Mouse (Mus musculus): Measurements from ENCODE around the gene Ccdc47.

Gene Ccdc47

GRCm38 (mm10) chr11:106159921-106160840, 56.0 kb downstream of the Ccdc47 start:
- peak; percentile 85 to 87 for DNase-seq

DNA sequence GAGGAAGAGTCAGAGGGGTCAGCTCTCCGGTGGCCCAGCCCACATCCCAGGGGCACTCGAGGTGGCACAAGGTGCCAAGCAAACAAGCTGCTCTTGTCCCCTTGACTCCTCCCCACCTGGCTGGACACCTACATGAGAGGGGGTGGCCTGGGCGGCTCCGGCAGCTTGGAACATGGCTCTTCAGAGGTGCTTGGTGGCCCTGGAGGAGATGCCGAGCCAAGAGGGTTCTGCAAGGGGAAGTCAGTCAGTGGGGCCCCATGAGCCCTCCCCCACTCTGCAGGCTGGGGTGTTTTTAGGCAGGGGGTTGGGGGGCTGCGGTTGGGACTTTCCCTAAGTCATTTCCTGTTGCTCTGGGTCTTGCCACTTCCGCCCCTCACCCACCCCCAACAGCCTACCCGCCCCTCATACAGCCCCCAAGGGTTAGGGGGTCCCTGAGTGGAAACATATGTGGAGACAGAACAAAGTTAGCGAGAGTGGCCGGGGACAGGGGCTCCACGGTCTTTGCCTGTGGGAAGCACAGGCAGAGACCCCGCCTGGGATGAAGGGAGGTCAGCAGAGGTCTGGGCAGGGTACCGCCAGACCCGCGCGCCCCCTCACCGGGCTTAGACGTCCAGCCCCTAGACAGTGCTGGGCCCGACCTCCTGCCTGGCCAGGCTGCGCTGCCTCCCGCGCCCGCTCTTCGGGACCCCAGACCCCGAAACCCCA, 56.8 kb downstream of the Ccdc47 start:
- DNase-seq = peak; percentile 88 to 95

GRCm38 (mm10) chr11:106158930-106159215, 57.3 kb downstream of the Ccdc47 start:
- DNase-seq = no peak

DNA sequence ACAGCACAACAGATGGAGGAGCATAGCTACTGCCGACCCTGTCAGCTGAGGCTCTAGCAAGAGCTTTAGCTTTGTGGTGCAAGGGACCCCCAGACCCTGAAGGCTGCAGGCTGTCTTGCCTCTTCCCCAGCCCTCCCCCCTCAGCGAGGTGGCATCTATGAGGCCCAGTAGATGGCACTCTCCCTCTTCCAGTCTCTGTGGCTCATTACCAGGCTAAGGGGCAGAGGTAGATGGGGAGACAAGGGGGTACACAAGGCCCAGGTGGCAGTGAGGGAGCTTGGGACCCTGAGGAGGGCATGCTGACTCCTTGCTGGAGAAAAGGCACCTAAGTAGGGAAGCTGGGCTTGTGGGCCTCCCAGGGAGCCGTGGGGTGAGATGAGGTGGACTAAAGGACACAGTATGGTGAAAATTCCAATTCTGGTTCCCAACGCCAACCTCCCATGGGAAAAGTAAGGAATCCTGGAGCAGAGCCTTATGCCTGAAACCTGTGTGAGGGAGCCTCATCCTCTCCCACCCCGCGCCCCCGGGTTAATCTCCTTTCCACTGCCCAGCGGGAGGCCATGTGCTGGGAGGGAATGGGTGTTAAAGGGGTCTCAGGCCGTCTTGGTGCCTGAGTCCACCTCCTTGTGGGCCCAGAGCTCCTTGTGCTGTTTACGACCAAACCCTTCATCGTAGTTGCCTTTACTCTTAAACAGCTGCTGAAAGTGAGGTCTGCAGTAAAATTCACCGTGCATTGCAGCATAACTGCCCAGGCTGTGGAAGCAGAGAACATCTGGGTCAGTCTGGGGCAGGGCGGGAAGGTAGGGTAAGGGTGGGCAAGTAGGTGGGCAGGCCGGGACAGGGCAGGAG, 57.8 kb downstream of the Ccdc47 start:
- DNase-seq = peak; percentile 55 to 77

DNA sequence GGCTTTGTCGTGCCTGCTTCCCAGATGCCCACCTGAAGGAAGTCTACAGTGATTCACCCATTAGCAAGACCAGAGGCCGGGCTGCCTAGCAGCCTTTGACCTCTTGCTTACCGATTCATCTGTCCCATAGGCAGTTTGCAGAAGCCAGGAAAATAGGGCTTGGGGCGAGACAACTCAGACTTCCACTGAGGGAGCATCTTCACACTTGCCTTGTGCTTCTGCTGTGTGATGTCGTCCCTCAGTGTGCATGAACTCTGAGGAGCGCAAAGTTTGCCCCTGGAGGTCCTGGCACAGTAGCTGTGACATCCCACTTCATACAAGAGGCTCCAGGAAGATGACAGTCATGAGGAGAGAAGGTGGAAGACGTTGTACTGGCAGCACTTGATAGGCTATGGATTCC, 59.0 kb downstream of the Ccdc47 start:
- DNase-seq = no peak

DNA sequence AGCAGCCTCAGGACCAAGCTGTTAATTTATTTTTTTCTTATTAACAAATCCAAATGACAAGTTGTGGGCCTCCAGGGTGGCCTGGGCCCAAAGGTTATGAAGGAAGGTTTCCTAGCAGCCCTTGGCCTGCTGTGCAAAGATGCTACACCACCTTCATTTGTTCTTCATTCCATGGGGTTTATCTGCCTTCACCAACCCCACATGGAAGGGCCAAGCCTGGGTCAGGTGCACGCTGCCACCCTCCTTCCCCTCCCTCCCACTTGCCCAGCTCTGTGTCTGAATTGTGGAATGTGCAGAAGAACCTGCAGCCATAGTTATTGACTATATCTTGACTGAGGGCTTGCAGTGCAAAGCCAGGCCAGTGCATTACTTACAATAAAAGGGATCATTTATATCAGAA, 59.9 kb downstream of the Ccdc47 start:
- DNase-seq = no peak

- DNase-seq = no peak
Observed at GRCm38 (mm10) chr11:106155761-106156160, 60.4 kb downstream of the Ccdc47 start.

- no peak for DNase-seq
Observed at GRCm38 (mm10) chr11:106154770-106155169, 61.4 kb downstream of the Ccdc47 start.

DNA sequence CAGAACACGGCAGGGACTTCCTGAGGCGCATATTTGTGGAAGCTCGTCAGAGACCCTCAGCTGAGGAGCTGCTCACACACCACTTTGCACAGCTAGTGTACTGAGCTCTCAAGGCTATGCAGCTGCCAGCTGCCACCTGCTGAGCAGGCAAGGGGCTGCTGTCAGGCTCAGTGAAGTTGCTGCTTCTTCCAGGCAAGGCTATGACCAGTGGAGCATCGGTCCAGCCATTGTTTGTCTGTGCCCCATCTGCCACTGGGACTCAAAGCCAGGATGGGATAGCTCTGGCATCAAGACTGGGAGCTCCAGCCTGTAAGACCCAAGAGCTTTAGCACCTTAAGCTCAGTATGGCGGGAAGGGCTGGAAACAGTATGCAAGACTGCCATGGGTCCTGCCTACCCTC, 62.1 kb downstream of the Ccdc47 start:
- no peak for DNase-seq

DNA sequence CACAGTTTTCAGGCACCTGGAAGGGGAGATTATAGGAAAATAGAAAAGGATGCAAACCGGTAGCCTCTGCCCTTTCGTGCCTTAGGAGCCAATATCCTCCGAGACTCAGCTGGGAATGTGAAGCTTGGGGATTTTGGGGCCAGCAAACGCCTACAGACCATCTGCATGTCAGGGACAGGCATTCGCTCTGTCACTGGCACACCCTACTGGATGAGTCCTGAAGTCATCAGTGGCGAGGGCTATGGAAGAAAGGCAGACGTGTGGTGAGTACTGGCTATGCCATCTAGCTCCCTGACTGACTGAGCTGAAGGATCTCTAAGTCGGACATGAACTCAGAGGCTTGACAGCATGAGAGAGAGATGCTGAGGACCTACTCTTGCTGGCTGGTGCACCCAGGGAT, 64.0 kb downstream of the Ccdc47 start:
- DNase-seq = no peak

GRCm38 (mm10) chr11:106151219-106151618, 64.9 kb downstream of the Ccdc47 start:
- DNase-seq = no peak

Measured in thymus, adult 18-20 months (tissue).